Mouse (Mus musculus): ENCODE measurements around the gene Eipr1.
A peak's percentile ranks its signal among the peaks of the same experiment; 100 is the strongest.

Eipr1 gene

DNA sequence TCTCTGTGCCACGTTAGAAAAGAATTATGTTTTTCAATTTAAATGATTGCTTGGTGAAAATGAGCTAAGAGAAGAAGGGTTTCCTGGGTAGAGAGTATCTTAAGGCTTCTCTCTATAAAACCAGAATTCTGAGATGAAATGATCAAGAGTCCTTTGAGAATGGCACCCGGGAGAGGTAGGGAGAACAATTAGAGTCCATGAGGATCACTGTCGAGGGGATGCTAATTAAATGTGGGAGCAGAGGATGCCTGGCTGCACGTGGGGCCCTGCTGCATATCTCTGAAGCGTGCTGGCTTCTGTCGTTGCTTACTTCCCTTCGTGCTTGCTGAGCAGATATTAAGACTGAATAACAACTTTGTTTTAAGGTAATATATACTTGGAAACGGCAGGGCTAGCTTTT lies 23.5 kb downstream of the Eipr1 start:
- DNase-seq (ENCODE audit: low spot score in 2 of 2) = no peak

DNA sequence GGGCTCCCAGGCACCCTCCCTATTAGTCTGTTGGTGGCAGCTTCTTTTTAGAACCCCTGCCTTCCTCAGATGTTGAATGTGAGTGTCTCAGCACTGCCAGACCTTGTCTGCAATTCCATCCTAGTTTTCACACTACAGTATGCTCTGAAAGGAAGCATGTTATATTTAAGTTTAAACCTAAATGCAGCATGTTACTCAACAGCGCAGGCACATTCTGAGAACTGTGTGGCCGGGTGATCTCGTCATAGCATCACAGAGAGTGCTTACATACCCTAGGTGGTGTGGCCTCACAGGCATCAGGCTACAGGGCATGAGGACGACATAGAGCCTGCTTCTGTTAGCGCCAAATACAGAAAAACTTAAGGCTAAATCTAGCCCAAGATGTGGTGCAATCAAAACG lies 24.0 kb downstream of the Eipr1 start:
- no peak for DNase-seq (ENCODE audit: low spot score in 2 of 2)

DNA sequence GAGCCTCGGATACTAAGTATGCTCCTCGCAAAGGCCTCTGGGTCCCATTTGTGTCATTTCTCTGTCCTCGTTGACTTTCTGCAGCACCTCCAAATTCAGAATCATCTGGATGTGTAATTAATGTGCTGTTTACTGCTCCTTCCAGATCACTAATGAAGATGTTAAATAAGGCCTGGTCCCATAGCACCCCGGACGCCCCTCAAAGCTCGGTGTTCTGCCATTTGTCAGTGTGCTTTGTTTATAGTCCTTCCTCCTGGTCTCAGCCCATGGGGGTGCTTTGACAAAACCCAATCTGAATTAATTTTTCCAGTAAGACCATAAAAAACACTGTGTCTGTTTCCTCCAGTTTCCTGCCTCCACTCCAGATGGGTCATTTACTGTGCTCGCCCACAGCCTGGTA lies 28.6 kb downstream of the Eipr1 start:
- no peak for DNase-seq (ENCODE audit: low spot score in 2 of 2)

DNA sequence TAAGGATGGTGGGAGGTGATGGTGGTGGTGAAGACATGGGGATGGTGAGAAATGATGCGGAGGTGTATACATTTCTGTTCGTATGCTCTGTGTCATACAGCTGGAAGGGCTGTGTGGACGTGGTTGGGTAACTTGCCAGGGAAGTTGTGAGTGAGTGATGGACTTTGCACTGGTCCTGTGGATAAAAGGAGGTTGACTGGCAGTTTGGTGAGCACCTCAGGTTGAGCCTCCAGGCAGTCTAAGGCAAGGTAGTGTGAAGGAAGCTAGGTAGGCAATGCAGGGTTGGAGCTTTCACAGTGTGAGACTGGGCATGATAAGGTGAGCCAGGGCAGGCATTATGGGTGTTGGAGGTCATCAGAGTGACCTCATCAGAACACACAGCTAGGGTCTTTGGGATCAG lies 31.0 kb downstream of the Eipr1 start:
- no peak for DNase-seq (ENCODE audit: low spot score in 2 of 2)

DNA sequence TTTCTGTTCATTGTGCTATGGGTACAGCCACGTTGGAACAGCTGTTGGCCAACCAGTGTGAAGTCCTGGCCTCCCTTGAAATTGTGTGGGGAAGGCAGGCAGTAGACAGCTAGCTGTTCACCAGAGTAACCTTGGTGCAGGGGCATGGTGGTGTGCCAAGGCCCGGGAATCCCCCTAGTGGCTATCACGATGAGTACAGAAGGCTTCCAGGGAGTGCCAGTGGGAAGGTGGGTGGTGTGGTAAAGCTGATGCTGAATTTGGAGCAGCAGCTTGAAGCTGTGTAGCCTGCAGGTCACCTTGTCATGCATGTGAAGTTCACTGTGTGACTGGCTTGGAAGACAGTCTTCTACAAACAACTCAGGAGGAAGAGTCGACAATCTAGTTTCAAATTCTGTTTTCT lies 32.8 kb downstream of the Eipr1 start:
- DNase-seq (ENCODE audit: low spot score in 2 of 2) = peak; percentile 37 to 49

DNA sequence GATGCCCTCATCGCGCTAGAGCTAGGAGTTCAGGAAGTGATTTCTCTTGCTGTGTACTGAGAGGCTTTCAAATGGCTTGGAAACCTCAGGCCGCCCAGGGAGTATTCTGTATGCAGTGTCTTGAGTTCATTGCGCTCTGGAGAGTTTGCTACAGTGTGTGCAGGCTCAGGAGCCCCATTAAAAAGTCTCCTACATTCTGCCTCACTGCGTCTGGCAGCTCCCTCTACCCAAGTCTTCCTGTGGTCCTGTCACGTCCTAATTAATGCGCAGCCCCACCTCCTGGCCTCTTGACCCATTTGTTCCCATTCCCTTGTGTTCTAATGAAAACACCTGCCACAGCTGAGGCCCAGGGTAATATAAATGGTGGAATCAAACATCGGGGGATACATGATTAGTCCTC lies 33.3 kb downstream of the Eipr1 start:
- no peak for DNase-seq (ENCODE audit: low spot score in 2 of 2)

DNA sequence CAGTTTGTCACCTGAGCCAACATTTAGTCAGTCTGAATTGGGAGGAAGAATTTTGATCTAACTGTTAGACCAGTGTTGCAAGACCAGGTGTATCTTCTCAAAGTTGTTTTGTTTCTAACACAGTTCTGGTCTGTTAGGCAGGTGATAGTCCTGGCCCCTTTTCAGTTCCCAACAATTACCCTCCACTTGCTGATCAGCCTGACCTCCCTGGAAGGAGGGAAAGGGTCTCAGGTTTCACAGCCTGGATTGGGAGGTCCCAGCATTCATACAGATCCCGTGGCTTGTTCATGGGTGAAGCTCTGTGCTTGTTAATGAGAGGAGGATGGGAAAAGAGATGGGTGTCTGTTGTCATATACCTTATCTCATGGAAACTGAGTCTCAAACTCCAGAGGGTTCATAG lies 33.7 kb downstream of the Eipr1 start:
- no peak for DNase-seq (ENCODE audit: low spot score in 2 of 2)

DNA sequence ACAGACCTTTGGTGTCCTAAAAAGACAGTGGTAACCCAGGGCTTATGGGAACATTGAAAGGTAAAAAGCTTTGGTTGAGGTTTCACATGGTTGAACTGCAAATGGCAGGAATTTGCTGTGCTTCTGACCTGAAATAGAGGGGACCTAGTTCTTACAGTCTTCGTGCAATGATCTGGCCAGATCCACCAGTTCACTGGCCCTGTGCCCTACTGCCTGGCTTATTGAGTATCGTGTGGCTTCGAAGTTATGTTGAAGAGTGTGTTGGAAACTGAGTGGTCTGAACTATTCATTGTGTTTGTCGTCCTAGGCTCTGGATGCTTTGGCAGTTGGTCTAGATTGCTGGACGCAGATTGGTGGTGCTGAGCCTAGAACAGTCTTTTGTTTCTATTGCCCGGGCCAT lies 34.7 kb downstream of the Eipr1 start:
- no peak for DNase-seq (ENCODE audit: low spot score in 2 of 2)

DNA sequence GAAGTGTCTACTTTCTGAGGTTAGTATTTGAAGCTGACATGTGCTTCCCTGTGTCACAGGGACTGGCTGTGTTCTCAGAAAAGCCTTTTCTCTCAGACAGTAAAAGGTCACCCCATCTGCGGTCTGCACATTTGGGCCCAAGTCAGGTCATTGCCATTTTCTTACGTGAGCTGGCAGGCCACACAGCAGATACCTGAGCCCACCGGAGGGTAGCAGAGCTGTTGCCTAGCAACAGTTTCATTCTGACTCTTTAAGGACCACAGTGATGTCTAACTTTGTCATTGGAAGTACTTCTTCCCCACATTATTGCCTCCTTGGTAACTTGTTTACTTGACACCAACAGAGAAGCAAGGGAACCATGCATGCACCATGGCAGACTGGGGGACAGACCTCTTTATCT lies 41.0 kb downstream of the Eipr1 start:
- no peak for DNase-seq (ENCODE audit: low spot score in 2 of 2)

DNA sequence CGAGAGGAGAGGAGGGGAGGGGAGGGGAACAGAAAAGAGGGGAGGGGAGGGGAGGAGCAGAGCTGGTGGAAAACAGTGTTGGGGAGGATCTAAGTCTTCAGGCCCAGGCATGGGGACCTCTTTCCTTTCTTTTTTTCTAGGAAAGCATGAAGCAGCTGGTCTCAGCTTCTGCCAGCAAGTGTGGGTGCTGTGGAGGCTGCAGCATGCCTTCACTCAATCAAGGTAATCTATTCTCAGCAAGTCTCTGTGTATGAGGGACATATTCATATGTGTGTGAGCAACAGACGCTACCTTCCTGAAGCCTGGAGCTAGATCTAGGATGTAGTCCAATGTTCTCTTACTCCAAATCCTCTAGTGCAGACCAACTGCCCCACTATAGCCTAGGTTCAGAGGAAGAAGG lies 42.1 kb downstream of the Eipr1 start:
- peak in 1 of 2 experiments; percentile 39 for DNase-seq (ENCODE audit: low spot score in 2 of 2)

DNA sequence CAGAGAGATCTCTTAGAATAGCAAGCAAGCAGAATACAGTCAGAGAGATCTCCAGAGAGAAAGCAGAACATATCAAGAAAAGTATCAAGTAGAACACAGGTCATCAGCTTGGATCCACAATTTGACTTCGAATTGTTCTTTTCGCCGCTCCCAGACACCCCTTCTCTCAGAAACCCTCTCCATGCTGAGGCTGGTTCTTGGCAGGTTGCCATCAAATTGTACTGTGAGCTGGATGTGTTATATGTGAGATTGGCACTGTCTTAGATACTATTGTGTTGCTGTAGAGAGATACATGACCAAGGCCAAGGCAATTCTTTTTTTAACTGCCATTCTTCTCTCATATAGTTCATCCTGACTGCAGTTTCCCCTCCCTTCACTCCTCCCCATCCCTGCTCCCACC lies 43.4 kb downstream of the Eipr1 start:
- no peak for DNase-seq (ENCODE audit: low spot score in 2 of 2)

DNA sequence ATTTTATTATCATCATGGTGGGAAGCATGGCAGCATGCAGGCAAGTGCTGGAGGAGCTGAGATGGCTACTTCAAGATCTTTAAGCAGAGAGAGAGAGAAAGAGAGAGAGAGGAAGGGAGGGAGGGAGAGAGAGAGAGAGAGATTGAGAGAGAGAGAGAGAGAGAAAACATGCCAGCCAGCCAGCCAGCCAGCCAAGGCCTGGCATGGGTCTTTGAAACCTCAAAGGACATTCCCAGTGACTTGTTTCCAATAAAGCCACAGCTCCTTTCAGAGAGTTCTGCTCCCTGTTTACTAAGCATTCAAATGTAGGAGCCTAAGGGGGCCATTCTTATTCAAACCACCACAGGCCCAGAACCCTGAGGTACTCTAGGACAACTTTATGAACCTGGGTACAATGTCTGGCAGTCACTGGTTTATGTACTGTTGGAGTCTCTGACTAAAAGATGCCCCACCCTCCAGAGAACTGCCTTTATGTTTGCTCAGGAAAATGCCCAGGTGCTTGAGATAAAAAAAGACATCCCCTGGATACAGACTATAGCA lies 45.3 kb downstream of the Eipr1 start:
- no peak for DNase-seq (ENCODE audit: low spot score in 2 of 2)

DNA sequence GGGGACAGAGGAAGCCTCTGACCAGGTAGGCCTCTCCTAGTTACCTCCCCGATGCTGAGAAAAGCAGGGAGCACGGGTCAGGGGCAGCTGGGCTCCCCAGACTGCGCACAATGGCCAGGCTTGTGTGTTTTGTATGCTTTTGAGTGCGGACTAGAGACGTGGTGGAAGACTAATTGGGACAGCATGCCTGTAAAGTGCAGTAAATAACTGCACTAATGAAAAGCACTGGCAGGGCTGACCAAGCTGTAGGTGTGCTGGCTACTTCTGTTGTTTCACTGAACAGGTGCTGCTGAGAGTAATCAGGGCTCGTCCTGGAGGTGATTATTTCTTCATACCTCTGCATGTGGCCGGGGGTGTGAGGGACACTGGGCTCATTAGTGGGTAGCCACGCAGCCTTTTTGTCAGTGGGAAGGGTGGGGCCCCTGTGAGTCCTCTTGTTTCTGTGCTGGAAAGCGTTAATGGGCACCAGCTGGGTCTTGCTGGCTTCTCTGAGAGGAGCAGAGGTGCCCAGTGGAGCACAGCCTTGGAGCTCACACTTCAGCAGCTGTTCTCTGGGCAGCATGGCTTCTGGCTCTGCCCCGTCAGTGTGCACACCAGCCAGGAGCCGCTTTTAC lies 48.3 kb downstream of the Eipr1 start:
- no peak for DNase-seq (ENCODE audit: low spot score in 2 of 2)

DNA sequence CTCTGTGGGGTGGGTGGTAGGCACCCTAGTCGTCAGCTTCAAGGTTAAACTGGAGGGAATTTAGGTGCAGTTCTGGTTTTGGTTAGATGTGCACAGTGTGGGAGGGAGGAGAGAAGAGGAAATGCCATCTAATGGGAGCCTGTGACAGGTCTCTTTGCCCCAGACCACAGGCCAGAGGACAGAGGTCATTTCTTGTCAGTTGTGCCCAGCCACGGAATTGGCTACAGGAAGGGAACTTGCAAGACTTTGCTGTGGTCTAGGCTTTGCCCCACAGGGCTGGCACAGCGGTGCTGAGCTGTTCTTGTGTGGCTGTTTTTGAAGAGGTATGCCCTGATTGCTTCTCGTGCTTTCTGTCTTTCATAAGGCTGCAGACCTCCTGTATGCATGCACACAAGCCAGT lies 48.8 kb downstream of the Eipr1 start:
- DNase-seq (ENCODE audit: low spot score in 2 of 2) = no peak

DNA sequence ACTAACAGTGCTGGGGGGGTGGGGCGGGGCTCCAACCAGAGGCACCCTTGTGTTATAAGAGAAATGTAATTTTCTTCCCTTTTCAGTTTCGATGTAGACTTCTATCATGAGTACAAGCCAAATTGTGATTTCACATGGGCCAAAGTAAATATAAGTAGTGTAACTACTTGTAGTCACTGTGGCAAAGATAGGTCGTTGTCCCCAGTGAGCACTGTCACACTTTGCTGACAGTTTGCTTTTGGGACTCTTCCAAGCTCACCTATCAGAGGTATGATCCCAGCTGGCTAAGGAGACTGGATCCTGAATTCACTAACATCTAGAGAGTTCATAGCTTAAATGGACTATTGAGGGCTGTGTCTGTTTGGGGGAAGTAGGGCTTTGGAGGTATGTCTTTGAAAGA lies 49.3 kb downstream of the Eipr1 start:
- DNase-seq (ENCODE audit: low spot score in 2 of 2) = no peak

DNA sequence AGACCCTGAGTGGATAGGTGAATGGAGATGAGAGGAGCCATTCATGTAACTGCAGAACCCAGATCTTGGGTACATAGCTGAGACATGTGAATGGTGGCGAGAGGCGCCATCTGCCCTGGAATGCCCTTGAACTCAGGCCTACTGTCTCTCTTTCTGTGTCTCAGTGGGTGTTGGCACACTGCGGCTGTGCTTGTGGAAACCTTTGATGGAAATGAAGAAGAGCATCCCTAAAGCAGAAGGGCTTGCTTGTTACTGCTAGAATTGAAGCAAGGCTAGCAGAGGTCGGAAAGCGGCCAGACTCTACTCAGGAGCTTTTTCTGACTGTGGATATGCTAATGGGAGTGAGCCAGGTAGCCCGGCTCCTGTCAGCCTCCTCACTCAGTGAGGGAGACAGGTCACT lies 50.1 kb downstream of the Eipr1 start:
- no peak for DNase-seq (ENCODE audit: low spot score in 2 of 2)

DNA sequence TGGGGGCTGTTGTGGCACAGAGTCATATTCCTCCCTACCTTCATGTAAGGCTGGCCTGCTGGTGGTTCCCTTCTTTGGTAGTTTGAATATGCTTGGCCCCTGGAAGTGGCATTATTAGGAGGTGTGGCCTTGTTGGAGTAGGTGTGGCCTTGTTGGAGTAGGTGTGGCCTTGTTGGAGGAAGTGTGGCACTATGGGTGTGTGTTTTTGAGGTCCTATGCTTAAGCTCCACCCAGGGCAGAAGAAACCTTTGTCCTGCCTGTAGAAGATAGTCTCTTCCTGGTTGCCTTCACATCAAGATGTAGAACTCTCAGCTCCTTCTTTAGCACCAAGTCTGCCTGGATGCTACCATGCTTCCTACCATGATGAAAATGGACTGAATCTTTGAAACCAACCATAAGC lies 51.4 kb downstream of the Eipr1 start:
- no peak for DNase-seq (ENCODE audit: low spot score in 2 of 2)

DNA sequence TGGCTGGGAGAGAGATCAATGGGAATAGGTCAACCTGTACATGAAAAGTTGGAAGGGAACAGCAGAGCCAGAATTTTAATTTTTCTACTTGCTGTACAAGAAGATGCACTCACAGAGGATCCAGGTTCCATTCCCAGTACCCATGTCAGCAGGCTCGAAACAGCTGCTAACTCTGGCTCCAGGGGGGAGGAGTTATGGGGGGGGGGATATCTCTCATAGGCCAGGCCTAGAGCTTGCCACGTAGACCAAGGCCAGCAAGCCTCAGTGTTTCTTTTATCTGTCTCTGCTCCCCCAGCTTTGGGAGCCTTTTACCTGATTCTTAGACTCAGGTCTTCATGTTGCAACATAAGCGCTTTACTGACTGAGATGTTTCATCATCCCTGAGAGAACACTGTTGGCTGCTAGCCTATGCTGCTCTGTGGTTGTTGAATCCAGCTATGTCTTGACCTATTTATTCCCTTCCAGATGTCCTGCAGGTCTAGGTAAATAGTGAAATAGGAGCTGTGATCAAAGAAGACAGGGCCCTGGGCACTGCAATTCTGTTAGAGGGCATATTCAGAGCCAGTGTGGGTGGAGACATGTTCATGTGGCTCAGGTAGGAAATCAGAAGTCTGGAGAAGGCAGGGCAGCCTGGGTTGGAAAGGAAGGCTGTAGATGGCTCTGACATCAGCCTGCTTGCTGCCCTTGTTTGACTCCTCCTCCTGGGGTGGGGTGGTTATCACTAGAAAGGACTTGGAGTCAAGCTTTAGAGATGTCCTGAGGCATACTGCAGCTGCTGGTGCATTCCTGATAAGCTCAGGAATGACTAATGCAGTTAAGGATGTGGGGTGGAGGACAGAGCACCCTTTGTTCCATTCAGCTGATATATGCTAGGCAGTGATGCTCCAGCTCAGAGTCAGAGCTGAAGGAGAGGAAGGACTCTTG lies 53.2 kb downstream of the Eipr1 start:
- DNase-seq (ENCODE audit: low spot score in 2 of 2) = no peak

DNA sequence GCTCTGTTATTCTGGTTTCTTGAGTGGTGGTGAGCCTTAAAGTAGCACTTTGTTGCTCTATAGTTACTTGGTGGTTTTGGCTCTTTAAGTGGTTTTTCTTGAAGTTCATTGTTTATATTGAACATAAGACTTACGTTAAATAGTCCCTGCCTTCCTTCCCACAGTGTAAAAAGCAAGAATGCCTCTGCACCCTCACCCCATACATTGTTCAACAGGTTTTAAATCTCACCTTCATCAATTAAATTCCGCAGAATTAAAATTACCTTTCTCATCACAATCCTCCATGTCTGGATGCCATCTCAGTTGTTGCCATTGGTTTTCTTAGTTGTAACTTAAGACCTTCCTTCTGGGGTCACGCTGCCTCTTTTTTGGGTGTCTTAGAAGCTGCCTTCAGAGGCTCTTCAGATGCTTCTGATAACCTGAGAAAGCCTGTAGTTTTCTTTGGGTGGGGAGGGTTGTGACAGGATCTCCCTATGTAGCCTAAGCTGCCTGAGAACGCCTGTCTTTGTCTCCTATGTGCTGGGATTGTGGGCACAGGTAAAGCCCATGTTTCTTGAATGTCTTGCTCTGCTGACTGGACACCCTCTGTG lies 57.3 kb downstream of the Eipr1 start:
- DNase-seq (ENCODE audit: low spot score in 2 of 2) = no peak

DNA sequence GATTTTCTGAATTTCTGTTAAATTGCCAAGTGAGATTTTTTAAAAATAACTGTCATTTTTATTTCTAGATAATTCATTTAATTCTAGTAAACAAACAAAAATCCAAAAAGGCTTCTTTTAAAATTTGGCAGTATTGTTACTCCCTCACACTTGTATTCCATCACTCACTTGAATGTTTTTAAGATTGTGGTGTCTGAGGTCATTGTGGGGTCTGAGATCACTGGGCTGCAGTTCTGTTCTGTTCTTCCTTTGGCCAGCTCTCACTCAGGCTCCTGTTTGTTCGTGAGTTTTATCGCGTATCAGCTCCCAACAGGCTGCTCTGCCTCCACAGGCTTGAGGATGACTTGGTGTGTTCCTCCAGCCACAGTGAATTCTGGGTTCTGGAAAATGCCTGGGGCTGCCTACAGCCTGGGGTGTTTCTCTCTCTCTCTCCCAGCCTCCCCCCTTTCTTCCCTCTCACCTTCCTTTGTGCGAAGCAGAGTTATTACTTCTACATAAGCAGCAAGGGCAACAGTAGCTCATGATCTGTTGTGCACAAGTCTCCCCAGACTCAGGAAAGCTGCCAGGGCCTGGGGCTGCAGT lies 58.2 kb downstream of the Eipr1 start:
- DNase-seq (ENCODE audit: low spot score in 2 of 2) = no peak

DNA sequence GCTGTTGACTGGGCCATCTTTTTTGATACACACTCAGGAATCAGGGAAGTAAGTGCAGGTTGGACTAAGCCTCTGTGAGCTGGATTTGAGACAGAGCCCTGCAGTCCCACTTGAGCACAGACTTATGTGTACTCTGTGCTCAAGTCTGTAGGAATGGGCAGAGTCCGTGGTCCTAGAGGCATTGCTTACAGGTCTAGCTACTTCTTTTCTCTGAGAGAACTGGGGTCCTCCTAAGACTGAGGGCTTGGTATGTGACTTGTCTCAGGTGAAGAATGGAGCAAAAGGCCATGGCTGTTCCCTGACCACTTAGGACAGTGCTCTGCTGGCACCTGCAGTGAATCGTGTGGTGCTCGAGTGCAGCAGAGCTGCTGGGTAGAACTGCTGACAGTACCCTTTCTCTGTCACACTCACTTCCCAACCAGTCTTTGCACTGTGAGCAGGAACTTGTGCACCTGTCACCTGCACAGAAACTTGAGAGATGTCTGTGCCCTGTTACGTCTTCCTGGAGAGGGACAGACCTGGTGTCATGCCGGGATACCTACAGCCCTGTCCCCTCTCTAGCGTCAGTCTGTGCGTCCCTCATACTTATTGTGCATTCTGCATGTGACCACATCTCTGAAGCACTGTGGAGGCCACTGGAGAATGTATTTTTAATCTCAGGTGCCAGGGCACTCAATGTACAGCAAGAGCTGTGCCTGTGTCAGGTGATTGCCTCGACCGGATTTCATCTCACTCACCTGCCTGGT lies 65.3 kb downstream of the Eipr1 start:
- DNase-seq (ENCODE audit: low spot score in 2 of 2) = no peak

DNA sequence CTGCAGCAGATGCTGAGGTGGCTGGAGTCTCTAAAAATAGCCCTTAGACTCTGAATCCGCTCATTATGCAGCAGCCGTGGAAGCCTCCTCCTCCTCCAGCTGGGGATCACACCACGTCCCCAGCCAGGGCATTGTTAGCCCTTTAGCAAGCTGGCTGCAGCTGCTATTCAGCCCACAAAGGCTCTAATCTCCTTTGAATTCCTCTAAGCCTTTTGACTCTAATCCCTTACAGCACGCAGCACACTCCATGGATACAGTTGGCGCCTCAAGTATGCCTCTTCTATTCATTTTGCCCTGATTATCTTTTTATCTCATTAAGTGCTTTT lies 65.8 kb downstream of the Eipr1 start:
- no peak for DNase-seq (ENCODE audit: low spot score in 2 of 2)

Measured in frontal cortex, postnatal 14 days (tissue).